In genomic region chr1:194613271-194613834, GRCm38 (mm10) we compare ENCODE assay signal across 10 mouse cellular contexts. TPM values are rescaled to one million over a fixed set of nuclear protein-coding genes. Genes with fewer than 3 reads are reported as not detected.
DNase-seq lines count a peak whose midpoint lies in the region; ATAC-seq lines count a peak whose summit lies in the region.
"Had no signal": no experiment of that assay in that cellular context is flagged by ENCODE, and none has a peak within 500 bp of the region (broad histone marks: within the 10 kb centered on the region; RNA-seq: fewer than 3 reads in every experiment).

No protein-coding gene starts in this region.

- H3K9ac ChIP-seq in heart, embryonic 11.5 days (ENCODE audit: low read depth, low read length): no peak overlapping the region
- no peak overlapping the region for H3K9ac ChIP-seq in hindbrain, embryonic 11.5 days (ENCODE audit: low read depth, low read length)
- H3K9ac ChIP-seq: embryonic facial prominence, embryonic 15.5 days had no signal

- H3K36me3 ChIP-seq in heart, embryonic 11.5 days (ENCODE audit: control insufficient read depth, insufficient read depth, low read length): no peaks in the 10 kb centered on the region
- no peaks in the 10 kb centered on the region for H3K36me3 ChIP-seq in hindbrain, embryonic 11.5 days (ENCODE audit: control insufficient read depth, insufficient read depth, low read length)
- H3K36me3 ChIP-seq: embryonic facial prominence, embryonic 15.5 days had no signal

- no peak overlapping the region for H3K27ac ChIP-seq in heart, embryonic 11.5 days (ENCODE audit: low read depth, low read length)
- no peak overlapping the region for H3K27ac ChIP-seq in hindbrain, embryonic 11.5 days (ENCODE audit: low read depth, low read length)
- H3K27ac ChIP-seq: embryonic facial prominence, embryonic 15.5 days had no signal

- H3K9me3 ChIP-seq in heart, embryonic 11.5 days (replicated peaks; ENCODE audit: control insufficient read depth, low read length): no peaks in the 10 kb centered on the region
- no peaks in the 10 kb centered on the region for H3K9me3 ChIP-seq in hindbrain, embryonic 11.5 days (ENCODE audit: control insufficient read depth, low read length)
- H3K9me3 ChIP-seq: embryonic facial prominence, embryonic 15.5 days had no signal

- no peaks in the 10 kb centered on the region for H3K27me3 ChIP-seq in heart, embryonic 11.5 days (ENCODE audit: control insufficient read depth, insufficient read depth, low read length)
- H3K27me3 ChIP-seq in hindbrain, embryonic 11.5 days (ENCODE audit: control insufficient read depth, insufficient read depth, low read length): no peaks in the 10 kb centered on the region
- H3K27me3 ChIP-seq: embryonic facial prominence, embryonic 15.5 days had no signal

- H3K4me1 ChIP-seq in heart, embryonic 11.5 days (ENCODE audit: control insufficient read depth, insufficient read depth, low read length): peaks cover 27% of the 10 kb centered on the region
- peaks cover 2% of the 10 kb centered on the region; the same call in 1 of the 2 replicates for H3K4me1 ChIP-seq in hindbrain, embryonic 11.5 days (replicated peaks; ENCODE audit: control insufficient read depth, insufficient read depth, low read length)

- WGBS in heart, embryonic 11.5 days (ENCODE audit: insufficient replicate concordance): 48% methylated on average over 2 of the region's 2 CpGs
- WGBS in hindbrain, embryonic 11.5 days: 28% methylated on average over 2 of the region's 2 CpGs

- no peak overlapping the region for H3K4me3 ChIP-seq in heart, embryonic 11.5 days (ENCODE audit: low read depth, low read length)
- no peak overlapping the region for H3K4me3 ChIP-seq in hindbrain, embryonic 11.5 days (ENCODE audit: low read depth, low read length)
- H3K4me3 ChIP-seq: embryonic facial prominence, embryonic 15.5 days had no signal

- no peak overlapping the region for H3K4me2 ChIP-seq in heart, embryonic 11.5 days
- no peak overlapping the region for H3K4me2 ChIP-seq in hindbrain, embryonic 11.5 days (replicated peaks; ENCODE audit: low read depth, low read length)
- H3K4me2 ChIP-seq: embryonic facial prominence, embryonic 15.5 days had no signal

- DNase-seq in heart, adult 8-10 months (ENCODE audit: low spot score): peak; percentile 45
- peak; percentile 32 for DNase-seq in retina, postnatal 1 day
- DNase-seq in retina, embryonic 14.5 days (ENCODE audit: low spot score): no peak
- no peak for DNase-seq in hindbrain, embryonic 11.5 days (ENCODE audit: low spot score)
- DNase-seq in spleen, postnatal 36 days (ENCODE audit: low spot score in 2 of 2): no peak
- DNase-seq in thymus, postnatal 36 days: no peak
- DNase-seq: gastrocnemius, postnatal 10 days had no signal

- no peak for ATAC-seq in heart, embryonic 11.5 days (replicated peaks; ENCODE audit: insufficient number of reproducible peaks, low FRiP score, low TSS enrichment)
- peak; percentile 21 for ATAC-seq in hindbrain, embryonic 11.5 days (ENCODE audit: low FRiP score)
- no peak for ATAC-seq in monocyte, adult 5-6 weeks (replicated peaks; ENCODE audit: insufficient number of reproducible peaks, low FRiP score, low TSS enrichment, poor library complexity, severe bottlenecking)

RNA-seq across cellular contexts. Expression of gene Plxna2, which starts 4.7 kb away (rescaled TPM):
- total RNA-seq in heart, adult 8-10 months (2022): 10 to 100 TPM; 18.8 to 28.3 (median 25.5) TPM
- 6.4 and 6.7 TPM in 2 replicates for polyA plus RNA-seq in heart, embryonic 11.5 days (2014; fragmentation: Nextera tagmentation; extraction: Ambion mirVana)
- 23.2 and 25.4 TPM in 2 replicates for polyA plus RNA-seq in hindbrain, embryonic 11.5 days (2014; fragmentation: Nextera tagmentation; extraction: Ambion mirVana)
- total RNA-seq in monocyte, adult 5-6 weeks (2017): not detected in 3 replicates

Comparison
In these comparisons a context has a peak if more than half of its experiments do, and no peak if none do; other contexts are left out.
1. DNase-seq: peak in heart, adult 8-10 months (single experiment) and retina, postnatal 1 day (single experiment); none in retina, embryonic 14.5 days (single experiment), hindbrain, embryonic 11.5 days (single experiment), spleen, postnatal 36 days (0 of 2) and thymus, postnatal 36 days (0 of 2).
2. RNA of gene Plxna2, which starts 4.7 kb away (total RNA-seq): 18.8 to 28.3 TPM in heart, adult 8-10 months; not detected in monocyte, adult 5-6 weeks; every median in the first group is over 10 times any median in the second.